Mouse (Mus musculus) kidney, adult 2 months (tissue): ENCODE measurements at regions not wholly inside any gene's neighbourhood (a gene's known extent, or its start where the extent isn't known, plus 50 kb on each side); places are given as distances from the start of the nearest gene placed in this dataset.

Source experiments
- CTCF ChIP-seq: fragments of 200-500 bp; conservative IDR thresholded peaks from 2 replicates; pipeline ENCODE4 v1.5.1; 2011; ENCODE audit warnings: low read depth, mild to moderate bottlenecking, control low read depth, low read length, moderate library complexity, mixed read lengths; ENCODE audit not compliant: insufficient read depth, insufficient read length
- POLR2A ChIP-seq: fragments of 200-500 bp; IDR thresholded peaks from one replicate; pipeline ENCODE4 v1.6.1; 2011; ENCODE audit warnings: low read depth, low read length, control low read depth

DNA sequence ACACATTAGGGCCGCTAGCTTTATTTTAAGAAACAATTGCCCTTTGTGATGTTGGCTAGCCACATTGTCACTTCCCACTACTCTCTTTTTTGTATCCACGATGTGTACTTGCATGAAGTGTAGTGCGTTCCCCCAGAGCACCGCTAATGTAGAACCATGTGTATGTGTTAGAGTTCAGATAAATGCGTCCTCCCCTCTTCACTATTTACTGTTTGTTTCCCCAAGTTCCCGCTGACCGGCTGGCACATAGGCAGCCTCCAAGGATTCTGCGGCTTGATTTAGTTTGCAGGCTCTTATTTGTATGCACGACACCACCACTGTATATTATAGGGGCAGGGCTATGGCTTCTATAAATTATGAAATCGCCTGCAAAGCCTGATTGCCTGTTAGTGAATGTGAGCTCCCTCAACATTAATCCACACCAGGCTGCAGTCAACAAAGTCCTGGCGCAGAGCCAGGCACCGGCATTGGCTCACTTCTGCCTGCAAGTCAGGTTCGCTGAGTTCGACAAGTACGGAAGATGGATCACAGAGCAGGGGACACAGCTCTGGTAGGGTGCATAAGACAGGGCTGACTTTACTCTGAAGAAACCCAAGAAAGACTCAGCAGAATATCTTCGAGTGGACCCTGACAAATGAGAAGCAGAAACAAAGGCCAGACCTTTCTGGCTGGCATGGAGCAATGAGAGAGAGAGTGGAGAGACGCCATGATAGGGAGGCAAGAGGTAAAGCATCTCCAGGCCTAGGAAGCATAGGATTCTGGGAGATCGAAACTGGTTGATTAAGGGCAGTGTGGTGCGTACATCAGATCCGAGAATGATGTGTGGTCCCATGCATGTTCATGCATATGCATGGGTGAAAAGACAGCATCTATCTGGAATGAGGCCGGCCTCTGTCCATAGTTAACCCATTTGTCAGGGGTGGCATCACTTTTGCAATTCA, 85.8 kb upstream of the Pard3b start:
- TF ChIP-seq POLR2A (no peak), CTCF (no peak)
